Mouse (Mus musculus) heart, embryonic 13.5 days (tissue): Measurements from ENCODE around the gene Pop7. TPM values are rescaled to one million over a fixed set of nuclear protein-coding genes. Genes with fewer than 3 reads are reported as not detected.

Experiments used
- ATAC-seq: fragments of 200-750 bp; cut with Nextera tagmentation; 2 replicates; pipeline ENCODE4 v1.8.0; 2017; ENCODE audit warnings: moderate TSS enrichment; ENCODE audit not compliant: insufficient number of reproducible peaks, low FRiP score, low TSS enrichment; ENCODE audit errors: extremely low read depth
- H3K27ac ChIP-seq: fragments of 300-500 bp; sonication (generic); replicated peaks from 2 replicates; pipeline ENCODE4 v1.5.1; 2015; ENCODE audit warnings: moderate library complexity, mild to moderate bottlenecking, inconsistent platforms
- H3K27me3 ChIP-seq: fragments of 300-500 bp; sonication (generic); replicated peaks from 2 replicates; pipeline ENCODE4 v1.6.1; 2015; ENCODE audit warnings: mild to moderate bottlenecking, inconsistent platforms
- H3K36me3 ChIP-seq: fragments of 300-500 bp; sonication (generic); 2 replicates; pipeline ENCODE4 v1.6.1; 2015; ENCODE audit warnings: mild to moderate bottlenecking, inconsistent platforms
- H3K4me1 ChIP-seq: fragments of 300-500 bp; sonication (generic); 2 replicates; pipeline ENCODE4 v1.6.1; 2015; ENCODE audit warnings: inconsistent platforms
- H3K4me2 ChIP-seq: fragments of 300-500 bp; sonication (generic); 2 replicates; pipeline ENCODE4 v1.6.1; 2015; ENCODE audit warnings: inconsistent platforms, mild to moderate bottlenecking, moderate library complexity
- H3K4me3 ChIP-seq: fragments of 300-500 bp; sonication (generic); 2 replicates; pipeline ENCODE4 v1.5.1; 2015; ENCODE audit warnings: moderate library complexity, mild to moderate bottlenecking, inconsistent platforms
- H3K9ac ChIP-seq: fragments of 300-500 bp; sonication (generic); 2 replicates; pipeline ENCODE4 v1.6.1; 2015; ENCODE audit warnings: inconsistent platforms, mild to moderate bottlenecking, moderate library complexity
- H3K9me3 ChIP-seq: fragments of 300-500 bp; sonication (generic); 2 replicates; pipeline ENCODE4 v1.6.1; 2016; ENCODE audit warnings: inconsistent platforms
- WGBS: fragments of 180-500 bp; shearing (Covaris S2); methylation state at CpG from one replicate; pipeline ENCODE4 v1.1.7; 2015; ENCODE audit warnings: mixed read lengths; 5-methylcytosine and 5-hydroxymethylcytosine counted together
- polyA plus RNA-seq: library from polyadenylated mRNA; unstranded; fragments of >200 nt; fragmentation: Nextera tagmentation; extraction: Ambion mirVana; gene quantifications from 2 replicates; pipeline ENCODE4 v1.2.1, GENCODE M21; 2015

Gene Pop7
- polyA plus RNA-seq, 1 experiment from 2014 or later: 43.9 TPM

GRCm38 (mm10) chr5:137526192-137526936 lies 24.0 kb upstream of the Pop7 start:
- no peaks in the 10 kb centered on the region for H3K9me3 ChIP-seq
- H3K27ac ChIP-seq: peak overlapping the region; percentile 53
- H3K4me3 ChIP-seq: no peak overlapping the region
- peaks cover 91% of the 10 kb centered on the region for H3K36me3 ChIP-seq
- no peak for ATAC-seq
- no peaks in the 10 kb centered on the region for H3K27me3 ChIP-seq
- peaks cover 42% of the 10 kb centered on the region for H3K4me1 ChIP-seq
- 52% methylated on average over 16 of the region's 16 CpGs for WGBS
- no peak overlapping the region for H3K4me2 ChIP-seq
- H3K9ac ChIP-seq: peak overlapping the region; percentile 30

GRCm38 (mm10) chr5:137525511-137525910 lies 23.2 kb upstream of the Pop7 start:
- WGBS: 74% methylated on average over 16 of the region's 16 CpGs
- no peak overlapping the region for H3K4me2 ChIP-seq
- H3K9ac ChIP-seq: no peak overlapping the region
- H3K36me3 ChIP-seq: peaks cover 100% of the 10 kb centered on the region
- H3K9me3 ChIP-seq: no peaks in the 10 kb centered on the region
- H3K27ac ChIP-seq: no peak overlapping the region
- ATAC-seq: no peak
- H3K4me3 ChIP-seq: no peak overlapping the region
- no peaks in the 10 kb centered on the region for H3K27me3 ChIP-seq
- H3K4me1 ChIP-seq: peaks cover 37% of the 10 kb centered on the region

GRCm38 (mm10) chr5:137524671-137525070 lies 22.4 kb upstream of the Pop7 start:
- WGBS: 82% methylated on average over 13 of the region's 13 CpGs
- Histone ChIP-seq H3K4me2 (no peak overlapping the region), H3K9ac (no peak overlapping the region), H3K27me3 (no peaks in the 10 kb centered on the region), H3K36me3 (peaks cover 100% of the 10 kb centered on the region), H3K4me1 (peaks cover 29% of the 10 kb centered on the region), H3K27ac (no peak overlapping the region), H3K4me3 (no peak overlapping the region), H3K9me3 (no peaks in the 10 kb centered on the region)
- ATAC-seq: no peak

- Histone ChIP-seq H3K27me3 (no peaks in the 10 kb centered on the region), H3K4me2 (no peak overlapping the region), H3K27ac (no peak overlapping the region), H3K9me3 (no peaks in the 10 kb centered on the region), H3K4me1 (peaks cover 24% of the 10 kb centered on the region), H3K36me3 (peaks cover 100% of the 10 kb centered on the region), H3K4me3 (no peak overlapping the region), H3K9ac (no peak overlapping the region)
- ATAC-seq: no peak
- WGBS: 80% methylated on average over 8 of the region's 8 CpGs
Observed at GRCm38 (mm10) chr5:137524251-137524515, 21.9 kb upstream of the Pop7 start.

GRCm38 (mm10) chr5:137523396-137524250 lies 21.3 kb upstream of the Pop7 start:
- Histone ChIP-seq H3K4me3 (no peak overlapping the region), H3K9ac (no peak overlapping the region), H3K27ac (no peak overlapping the region), H3K4me1 (peaks cover 20% of the 10 kb centered on the region), H3K36me3 (peaks cover 100% of the 10 kb centered on the region), H3K9me3 (no peaks in the 10 kb centered on the region), H3K27me3 (no peaks in the 10 kb centered on the region), H3K4me2 (no peak overlapping the region)
- 84% methylated on average over 25 of the region's 25 CpGs for WGBS
- ATAC-seq: no peak

GRCm38 (mm10) chr5:137522711-137523110 lies 20.4 kb upstream of the Pop7 start:
- Histone ChIP-seq H3K27me3 (no peaks in the 10 kb centered on the region), H3K4me3 (no peak overlapping the region), H3K9ac (no peak overlapping the region), H3K36me3 (peaks cover 98% of the 10 kb centered on the region), H3K27ac (no peak overlapping the region), H3K4me2 (no peak overlapping the region), H3K9me3 (no peaks in the 10 kb centered on the region), H3K4me1 (peaks cover 14% of the 10 kb centered on the region)
- ATAC-seq: no peak
- WGBS: 77% methylated on average over 11 of the region's 11 CpGs

- Histone ChIP-seq H3K4me2 (no peak overlapping the region), H3K4me1 (peaks cover 8% of the 10 kb centered on the region), H3K27ac (no peak overlapping the region), H3K4me3 (no peak overlapping the region), H3K36me3 (peaks cover 95% of the 10 kb centered on the region), H3K9me3 (no peaks in the 10 kb centered on the region), H3K9ac (no peak overlapping the region), H3K27me3 (no peaks in the 10 kb centered on the region)
- ATAC-seq: no peak
- 80% methylated on average over 9 of the region's 9 CpGs for WGBS
Observed at GRCm38 (mm10) chr5:137521861-137522260, 19.5 kb upstream of the Pop7 start.

- H3K27ac ChIP-seq: no peak overlapping the region
- no peak overlapping the region for H3K4me2 ChIP-seq
- peaks cover 76% of the 10 kb centered on the region for H3K36me3 ChIP-seq
- no peaks in the 10 kb centered on the region for H3K9me3 ChIP-seq
- no peaks in the 10 kb centered on the region for H3K27me3 ChIP-seq
- H3K9ac ChIP-seq: no peak overlapping the region
- no peak overlapping the region for H3K4me3 ChIP-seq
- ATAC-seq: no peak
- WGBS: 90% methylated on average over 27 of the region's 27 CpGs
- H3K4me1 ChIP-seq: peaks cover 3% of the 10 kb centered on the region
Observed at GRCm38 (mm10) chr5:137519691-137520550, 17.6 kb upstream of the Pop7 start.

GRCm38 (mm10) chr5:137518436-137518835 lies 16.1 kb upstream of the Pop7 start, which contains the start of gene Gigyf1:
Gene Gigyf1, plus strand, starts transcription at chr5:137518548.
- Histone ChIP-seq H3K9me3 (no peaks in the 10 kb centered on the region), H3K27me3 (no peaks in the 10 kb centered on the region), H3K36me3 (peaks cover 69% of the 10 kb centered on the region), H3K4me1 (peaks cover 18% of the 10 kb centered on the region), H3K9ac (no peak within 1 kb of the TSS), H3K4me2 (no peak within 1 kb of the TSS), H3K27ac (no peak within 1 kb of the TSS), H3K4me3 (no peak within 1 kb of the TSS)
- no peak for ATAC-seq
- 73% methylated on average over 5 of the region's 5 CpGs for WGBS

- Histone ChIP-seq H3K27ac (no peak overlapping the region), H3K27me3 (no peaks in the 10 kb centered on the region)
- no peak for ATAC-seq
Observed at GRCm38 (mm10) chr5:137514811-137515210, 12.5 kb upstream of the Pop7 start.

More at GRCm38 (mm10) chr5:137514811-137515210, 12.5 kb upstream of the Pop7 start:
- H3K4me1 ChIP-seq: peaks cover 43% of the 10 kb centered on the region
- WGBS: 75% methylated on average over 3 of the region's 3 CpGs
- H3K36me3 ChIP-seq: peaks cover 37% of the 10 kb centered on the region
- no peak overlapping the region for H3K4me3 ChIP-seq
- H3K4me2 ChIP-seq: no peak overlapping the region
- no peaks in the 10 kb centered on the region for H3K9me3 ChIP-seq
- H3K9ac ChIP-seq: peak overlapping the region; percentile 37; the same call in 1 of the 2 replicates
